Mouse (Mus musculus): ENCODE results near the gene Asah2.

GRCm38 (mm10) chr19:32107771-32108306 lies at the start of gene Asah2:
- TF ChIP-seq CTCF (IDR thresholded peaks at IDR 0.05; ENCODE audit: extremely low read depth, insufficient read depth, low read length) (no peak), POLR2A (IDR thresholded peaks at IDR 0.05; ENCODE audit: extremely low read depth, insufficient read depth, low read length) (peak; percentile 48; the same call in 1 of the 2 replicates)

Data from cortical plate, adult 2 months (tissue).